Mouse (Mus musculus) kidney, adult 2 months (tissue): ENCODE results near the gene Arl15.

Source experiments
- CTCF ChIP-seq: fragments of 200-500 bp; conservative IDR thresholded peaks from 2 replicates; pipeline ENCODE4 v1.5.1; 2011; ENCODE audit warnings: low read depth, mild to moderate bottlenecking, control low read depth, low read length, moderate library complexity, mixed read lengths; ENCODE audit not compliant: insufficient read depth, insufficient read length
- POLR2A ChIP-seq: fragments of 200-500 bp; IDR thresholded peaks from one replicate; pipeline ENCODE4 v1.6.1; 2011; ENCODE audit warnings: low read depth, low read length, control low read depth

- TF ChIP-seq CTCF, result no peak
- TF ChIP-seq POLR2A, result no peak
These were observed 350.9 kb downstream of the Arl15 start for GRCm38 (mm10) chr13:114145249-114145648.
